Mouse (Mus musculus) gastrocnemius, postnatal 10 days (tissue): ENCODE results near the gene Pld4. TPM values are rescaled to one million over a fixed set of nuclear protein-coding genes. Genes with fewer than 3 reads are reported as not detected.
A peak's percentile ranks its signal among the peaks of the same experiment; 100 is the strongest.
"Not testable (repeated sequence)": the region's sequence is repeated elsewhere in the genome, so short reads cannot be mapped to it uniquely, and the experiment has no call there.

Source experiments
- DNase-seq: peaks from one replicate; pipeline ENCODE4 v3.0.0; 2021; ENCODE audit warnings: mixed read lengths
- microRNA-seq, 2 experiments: library from miRNA; unstranded; fragments of <30 nt; microRNA quantifications; one replicate each; pipeline ENCODE4 v1.2.0; 2021
- total RNA-seq, 2 experiments: library from RNA; stranded (reverse); gene quantifications; 2 replicates each; pipeline ENCODE4 v1.2.3; 2021

Gene Pld4
- total RNA-seq, 2 experiments from 2014 or later, result 7.3 to 9.1 TPM

- peak; percentile 58 for DNase-seq
Observed at GRCm38 (mm10) chr12:112801864-112802846, 41.7 kb downstream of the Pld4 start, which contains the start of gene Ahnak2. TSS of gene Ahnak2 (minus strand) at chr12:112802657.

GRCm38 (mm10) chr12:112802917-112803316, 42.5 kb downstream of the Pld4 start:
- no peak for DNase-seq

GRCm38 (mm10) chr12:112804046-112804445, 43.6 kb downstream of the Pld4 start:
- DNase-seq, result no peak

- no peak for DNase-seq
Observed at GRCm38 (mm10) chr12:112806044-112806443, 45.6 kb downstream of the Pld4 start.

- DNase-seq, result no peak
Observed at GRCm38 (mm10) chr12:112807796-112808195, 47.3 kb downstream of the Pld4 start.

GRCm38 (mm10) chr12:112808212-112808586, 47.7 kb downstream of the Pld4 start:
- no peak for DNase-seq

GRCm38 (mm10) chr12:112808587-112809364, 48.3 kb downstream of the Pld4 start, which contains the start of gene Clba1:
TSS of gene Clba1 (plus strand) at chr12:112808937.
- peak; percentile 92 for DNase-seq

GRCm38 (mm10) chr12:112809641-112810040, 49.2 kb downstream of the Pld4 start:
- DNase-seq, result no peak

GRCm38 (mm10) chr12:112810092-112810885, 49.8 kb downstream of the Pld4 start:
- DNase-seq, result no peak

GRCm38 (mm10) chr12:112813370-112813769, 52.9 kb downstream of the Pld4 start:
- DNase-seq, result no peak

GRCm38 (mm10) chr12:112814682-112815470, 54.4 kb downstream of the Pld4 start:
- DNase-seq, result no peak

- DNase-seq, result peak; percentile 48
Observed at GRCm38 (mm10) chr12:112816294-112816693, 55.8 kb downstream of the Pld4 start.

- not testable (repeated sequence) for DNase-seq
Observed at GRCm38 (mm10) chr12:112816866-112817265, 56.4 kb downstream of the Pld4 start.

Small RNA genes lying within 50 kb of the gene (microRNA-seq; reads per million reads assigned to microRNA genes)
- 0.25 to 0.32 reads per million in 2 experiments for gene Mir6940

Other genes with a start within 250 kb of the Pld4 start
- gene Tmem179, start 243.9 kb upstream of the Pld4 start, total RNA-seq, result under 1 TPM; 0.20 to 0.52 TPM
- 10 to 100 TPM; 16.8 to 22.5 TPM for gene Inf2, start 171.9 kb upstream of the Pld4 start, total RNA-seq
- gene Adssl1, start 140.6 kb upstream of the Pld4 start, total RNA-seq, result 100 to 1,000 TPM; 340 to 358 TPM
- 10 to 100 TPM; 27.2 to 28.1 TPM for gene Siva1, start 116.0 kb upstream of the Pld4 start, total RNA-seq
- gene Akt1, start 85.8 kb upstream of the Pld4 start, total RNA-seq, result 100 to 1,000 TPM; 133 to 142 TPM
- gene Zbtb42, start 81.8 kb upstream of the Pld4 start, total RNA-seq, result 1 to 10 TPM; 1.8 to 2.1 TPM
- gene Cep170b, start 40.2 kb upstream of the Pld4 start, total RNA-seq, result 10 to 100 TPM; 11.2 to 12.6 TPM
- gene Ahnak2, start 42.0 kb downstream of the Pld4 start, total RNA-seq, result 10 to 100 TPM; 12.2 to 18.6 TPM
- 1 to 10 TPM in 1 of 2 experiments, under 1 TPM in 1; 0.75 to 1.7 TPM for gene Clba1, start 48.3 kb downstream of the Pld4 start, total RNA-seq
- gene Cdca4, start 68.8 kb downstream of the Pld4 start, total RNA-seq, result 10 to 100 TPM in 1 of 2 experiments, 1 to 10 TPM in 1; 9.4 to 12.0 TPM
- gene Gpr132, start 107.6 kb downstream of the Pld4 start, total RNA-seq, result under 1 TPM in 1 of 2 experiments, not detected in 1; 0.09 TPM
- gene Jag2, start 169.1 kb downstream of the Pld4 start, total RNA-seq, result 10 to 100 TPM; 29.4 to 40.0 TPM
- 10 to 100 TPM; 17.3 to 17.5 TPM for gene Nudt14, start 181.5 kb downstream of the Pld4 start, total RNA-seq
- 10 to 100 TPM; 10.4 to 12.7 TPM for gene Btbd6, start 215.8 kb downstream of the Pld4 start, total RNA-seq
- 10 to 100 TPM; 28.2 to 37.9 TPM for gene Brf1, start 240.0 kb downstream of the Pld4 start, total RNA-seq